Mouse (Mus musculus): ENCODE data around the gene Rab7. TPM values are rescaled to one million over a fixed set of nuclear protein-coding genes. Genes with fewer than 3 reads are reported as not detected.

The Rab7 gene
- polyA plus RNA-seq, 1 experiment: 306 TPM

- peak; percentile 82 for DNase-seq (ENCODE audit: low read depth)
These were observed 47.3 kb downstream of the Rab7 start for GRCm38 (mm10) chr6:87997706-87998265.

GRCm38 (mm10) chr6:87996606-87997005 lies 48.5 kb downstream of the Rab7 start:
- no peak for DNase-seq (ENCODE audit: low read depth)
- TF ChIP-seq POLR2A (IDR thresholded peaks at IDR 0.05; ENCODE audit: borderline replicate concordance, extremely low read depth, insufficient read depth, insufficient read length, poor library complexity, severe bottlenecking) (no peak), CTCF (IDR thresholded peaks at IDR 0.05; ENCODE audit: borderline replicate concordance, extremely low read depth, insufficient read depth, insufficient read length) (no peak)

More at GRCm38 (mm10) chr6:87997706-87998265, 47.3 kb downstream of the Rab7 start:
- TF ChIP-seq CTCF (IDR thresholded peaks at IDR 0.05; ENCODE audit: borderline replicate concordance, extremely low read depth, insufficient read depth, insufficient read length): peak; percentile 81
- TF ChIP-seq POLR2A (IDR thresholded peaks at IDR 0.05; ENCODE audit: borderline replicate concordance, extremely low read depth, insufficient read depth, insufficient read length, poor library complexity, severe bottlenecking): no peak

GRCm38 (mm10) chr6:87995519-87995918 lies 49.6 kb downstream of the Rab7 start:
- no peak for DNase-seq (ENCODE audit: low read depth)
- TF ChIP-seq POLR2A (IDR thresholded peaks at IDR 0.05; ENCODE audit: borderline replicate concordance, extremely low read depth, insufficient read depth, insufficient read length, poor library complexity, severe bottlenecking) (no peak), CTCF (IDR thresholded peaks at IDR 0.05; ENCODE audit: borderline replicate concordance, extremely low read depth, insufficient read depth, insufficient read length) (no peak)

GRCm38 (mm10) chr6:87993790-87994571 lies 51.1 kb downstream of the Rab7 start:
- TF ChIP-seq CTCF (IDR thresholded peaks at IDR 0.05; ENCODE audit: borderline replicate concordance, extremely low read depth, insufficient read depth, insufficient read length): no peak
- no peak for TF ChIP-seq POLR2A (IDR thresholded peaks at IDR 0.05; ENCODE audit: borderline replicate concordance, extremely low read depth, insufficient read depth, insufficient read length, poor library complexity, severe bottlenecking)
- peak; percentile 93 for DNase-seq (ENCODE audit: low read depth)

DNA sequence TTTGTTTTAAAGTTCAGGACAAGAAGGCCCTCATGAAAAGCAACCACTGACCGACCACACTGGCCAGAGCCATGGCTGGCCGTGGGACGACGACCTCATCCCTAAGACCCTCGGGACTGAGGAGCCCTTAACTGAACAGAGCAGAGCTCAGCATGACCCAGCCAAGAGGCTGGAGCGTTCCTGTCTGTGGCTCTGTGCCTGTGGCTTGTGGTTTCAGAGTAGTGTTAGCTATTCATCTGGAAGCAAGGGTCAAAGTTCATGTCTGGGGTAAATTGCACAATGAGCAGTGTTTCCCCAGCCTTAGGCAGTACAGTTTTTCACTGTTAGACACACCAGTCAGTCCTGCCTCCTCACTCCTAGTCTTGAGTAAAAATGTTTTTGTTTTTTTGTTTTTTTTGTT lies 52.3 kb downstream of the Rab7 start:
- TF ChIP-seq POLR2A (IDR thresholded peaks at IDR 0.05; ENCODE audit: borderline replicate concordance, extremely low read depth, insufficient read depth, insufficient read length, poor library complexity, severe bottlenecking): no peak
- TF ChIP-seq CTCF (IDR thresholded peaks at IDR 0.05; ENCODE audit: borderline replicate concordance, extremely low read depth, insufficient read depth, insufficient read length): no peak
- DNase-seq (ENCODE audit: low read depth): peak; percentile 29

GRCm38 (mm10) chr6:87991886-87992285 lies 53.2 kb downstream of the Rab7 start:
- DNase-seq (ENCODE audit: low read depth): peak; percentile 81
- no peak for TF ChIP-seq CTCF (IDR thresholded peaks at IDR 0.05; ENCODE audit: borderline replicate concordance, extremely low read depth, insufficient read depth, insufficient read length)
- TF ChIP-seq POLR2A (IDR thresholded peaks at IDR 0.05; ENCODE audit: borderline replicate concordance, extremely low read depth, insufficient read depth, insufficient read length, poor library complexity, severe bottlenecking): no peak

DNA sequence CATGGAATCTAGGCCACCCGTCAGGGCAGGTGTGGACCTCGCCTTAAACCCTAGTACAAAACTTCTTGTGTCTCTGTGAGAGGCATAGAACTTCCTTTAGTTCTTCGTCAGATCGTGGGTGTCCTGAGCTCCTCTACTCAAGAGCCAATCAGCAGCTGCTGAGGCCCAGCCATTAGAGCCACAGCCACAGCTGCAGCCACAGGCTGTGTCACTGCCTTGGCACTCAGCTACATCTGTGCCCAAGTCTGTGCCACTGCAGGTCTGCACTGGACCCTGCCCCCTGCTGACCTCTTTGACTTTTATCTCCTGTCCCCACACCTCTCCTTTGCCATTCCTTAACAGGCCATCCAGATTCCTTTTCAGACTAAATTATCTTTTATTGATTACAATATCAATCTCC lies 53.9 kb downstream of the Rab7 start:
- no peak for DNase-seq (ENCODE audit: low read depth)

GRCm38 (mm10) chr6:87982506-87982905 lies 62.6 kb downstream of the Rab7 start:
- no peak for TF ChIP-seq CTCF (IDR thresholded peaks at IDR 0.05; ENCODE audit: borderline replicate concordance, extremely low read depth, insufficient read depth, insufficient read length)
- TF ChIP-seq POLR2A (IDR thresholded peaks at IDR 0.05; ENCODE audit: borderline replicate concordance, extremely low read depth, insufficient read depth, insufficient read length, poor library complexity, severe bottlenecking): no peak
- DNase-seq (ENCODE audit: low read depth): no peak

More for the DNA sequence above, 53.9 kb downstream of the Rab7 start:
- no peak for TF ChIP-seq CTCF (IDR thresholded peaks at IDR 0.05; ENCODE audit: borderline replicate concordance, extremely low read depth, insufficient read depth, insufficient read length)

- TF ChIP-seq CTCF (IDR thresholded peaks at IDR 0.05; ENCODE audit: borderline replicate concordance, extremely low read depth, insufficient read depth, insufficient read length) (peak; percentile 53), POLR2A (IDR thresholded peaks at IDR 0.05; ENCODE audit: borderline replicate concordance, extremely low read depth, insufficient read depth, insufficient read length, poor library complexity, severe bottlenecking) (peak; percentile 100)
- DNase-seq (ENCODE audit: low read depth): peak; percentile 91
These were observed 63.4 kb downstream of the Rab7 start, which contains the start of gene H1fx for GRCm38 (mm10) chr6:87981547-87982256. H1fx (minus strand) TSS chr6:87981637.

GRCm38 (mm10) chr6:87981030-87981485 lies 64.0 kb downstream of the Rab7 start:
- TF ChIP-seq POLR2A (IDR thresholded peaks at IDR 0.05; ENCODE audit: borderline replicate concordance, extremely low read depth, insufficient read depth, insufficient read length, poor library complexity, severe bottlenecking) (no peak), CTCF (IDR thresholded peaks at IDR 0.05; ENCODE audit: borderline replicate concordance, extremely low read depth, insufficient read depth, insufficient read length) (no peak)
- peak; percentile 60 for DNase-seq (ENCODE audit: low read depth)

DNA sequence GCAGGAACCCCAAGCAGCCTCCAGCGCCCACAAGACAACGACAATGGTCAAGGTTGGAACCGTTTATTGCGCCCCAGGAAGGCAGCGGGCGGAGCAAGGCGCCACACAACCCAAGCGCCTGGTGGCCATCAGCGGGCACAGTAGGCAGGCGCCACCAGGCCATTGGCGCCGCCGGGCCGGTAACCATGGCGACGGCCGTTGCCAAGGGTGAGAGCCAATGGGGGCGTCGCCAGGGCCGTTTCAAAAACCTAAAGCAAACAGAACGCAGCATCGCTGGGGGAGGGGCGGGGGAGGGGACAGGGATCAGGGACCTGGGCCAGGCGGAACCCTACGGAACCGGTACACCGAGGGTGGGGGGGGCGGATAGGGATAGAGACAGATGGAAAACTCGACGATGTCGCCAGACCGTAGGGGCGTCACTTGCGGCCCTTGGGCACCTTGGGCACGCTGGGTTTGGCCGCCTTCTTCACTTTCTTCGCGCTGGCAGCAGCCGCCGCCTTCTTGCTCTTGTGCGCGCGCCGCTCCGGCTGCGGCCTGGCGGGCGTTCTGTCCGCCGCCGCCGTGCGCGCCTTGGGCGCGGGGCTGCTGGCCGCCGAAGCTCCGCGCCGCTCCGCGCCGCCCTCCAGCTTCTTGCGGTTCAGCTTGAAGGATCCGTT lies 64.6 kb downstream of the Rab7 start:
- peak; percentile 96 for DNase-seq (ENCODE audit: low read depth)
- TF ChIP-seq POLR2A (IDR thresholded peaks at IDR 0.05; ENCODE audit: borderline replicate concordance, extremely low read depth, insufficient read depth, insufficient read length, poor library complexity, severe bottlenecking) (peak; percentile 19; the same call in 1 of the 2 replicates), CTCF (IDR thresholded peaks at IDR 0.05; ENCODE audit: borderline replicate concordance, extremely low read depth, insufficient read depth, insufficient read length) (peak; percentile 60)

All from brain, embryonic 14.5 days (tissue).